Mouse (Mus musculus): Measurements from ENCODE around the gene Arpin. TPM values are rescaled to one million over a fixed set of nuclear protein-coding genes. Genes with fewer than 3 reads are reported as not detected.

Arpin gene
- total RNA-seq, 1 experiment from 2014 or later, result 3.0 TPM

DNA sequence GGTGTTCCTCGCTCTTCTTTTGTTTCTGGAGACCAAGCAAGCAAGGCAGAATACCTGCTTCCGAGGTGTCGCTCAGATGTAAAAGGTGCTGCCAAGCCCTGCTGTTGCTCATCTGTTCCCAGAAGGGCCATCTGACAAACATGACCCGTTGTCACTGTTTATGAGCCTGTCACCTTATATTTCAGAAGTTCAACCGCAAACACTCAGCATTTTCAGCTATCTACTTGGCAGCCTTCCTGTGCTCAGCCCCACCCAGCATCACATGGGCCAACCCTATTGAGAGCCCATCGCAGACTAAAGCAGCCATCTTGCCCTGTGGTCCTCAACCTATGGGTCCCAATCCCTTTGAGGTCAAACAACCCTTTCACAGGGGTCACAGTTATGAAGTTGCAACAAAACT lies 34.4 kb downstream of the Arpin start:
- ATAC-seq (replicated peaks; ENCODE audit: insufficient number of reproducible peaks, low FRiP score, low TSS enrichment, poor library complexity, severe bottlenecking), result no peak

GRCm38 (mm10) chr7:79895225-79895624 lies 39.9 kb downstream of the Arpin start:
- no peak for ATAC-seq (replicated peaks; ENCODE audit: insufficient number of reproducible peaks, low FRiP score, low TSS enrichment, poor library complexity, severe bottlenecking)

GRCm38 (mm10) chr7:79894790-79895189 lies 40.4 kb downstream of the Arpin start:
- no peak for ATAC-seq (replicated peaks; ENCODE audit: insufficient number of reproducible peaks, low FRiP score, low TSS enrichment, poor library complexity, severe bottlenecking)

- ATAC-seq (replicated peaks; ENCODE audit: insufficient number of reproducible peaks, low FRiP score, low TSS enrichment, poor library complexity, severe bottlenecking), result no peak
Observed at GRCm38 (mm10) chr7:79892576-79893428, 42.4 kb downstream of the Arpin start.

GRCm38 (mm10) chr7:79890436-79891221 lies 44.5 kb downstream of the Arpin start:
- ATAC-seq (replicated peaks; ENCODE audit: insufficient number of reproducible peaks, low FRiP score, low TSS enrichment, poor library complexity, severe bottlenecking), result no peak

- no peak for ATAC-seq (replicated peaks; ENCODE audit: insufficient number of reproducible peaks, low FRiP score, low TSS enrichment, poor library complexity, severe bottlenecking)
Observed at GRCm38 (mm10) chr7:79888603-79889002, 46.6 kb downstream of the Arpin start.

GRCm38 (mm10) chr7:79883613-79884334 lies 51.4 kb downstream of the Arpin start:
- no peak for ATAC-seq (replicated peaks; ENCODE audit: insufficient number of reproducible peaks, low FRiP score, low TSS enrichment, poor library complexity, severe bottlenecking)

GRCm38 (mm10) chr7:79881901-79882300 lies 53.3 kb downstream of the Arpin start:
- no peak for ATAC-seq (replicated peaks; ENCODE audit: insufficient number of reproducible peaks, low FRiP score, low TSS enrichment, poor library complexity, severe bottlenecking)

DNA sequence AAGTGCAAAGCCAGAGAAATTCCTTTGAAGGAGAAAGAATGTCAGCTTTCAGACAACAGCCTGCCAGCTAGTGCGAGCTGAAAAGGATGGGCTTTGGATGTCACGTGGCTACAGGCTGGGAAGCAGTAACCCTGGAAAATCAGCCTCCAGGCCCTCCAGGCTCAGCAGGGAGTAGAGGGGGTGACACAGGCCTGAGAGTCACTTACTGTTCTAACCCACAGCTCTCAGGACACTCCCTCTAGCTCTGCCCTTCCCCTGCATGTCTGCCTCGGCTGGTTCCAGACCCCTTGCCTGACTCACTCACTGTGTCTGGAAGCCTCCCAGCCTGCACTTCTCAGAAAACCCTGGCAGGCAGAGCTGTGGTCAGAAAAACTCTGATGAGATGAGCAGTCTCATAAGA lies 54.2 kb downstream of the Arpin start:
- ATAC-seq (replicated peaks; ENCODE audit: insufficient number of reproducible peaks, low FRiP score, low TSS enrichment, poor library complexity, severe bottlenecking), result no peak

- ATAC-seq (replicated peaks; ENCODE audit: insufficient number of reproducible peaks, low FRiP score, low TSS enrichment, poor library complexity, severe bottlenecking), result no peak
Observed at GRCm38 (mm10) chr7:79880033-79880432, 55.1 kb downstream of the Arpin start.

GRCm38 (mm10) chr7:79878455-79879025 lies 56.6 kb downstream of the Arpin start:
- ATAC-seq (replicated peaks; ENCODE audit: insufficient number of reproducible peaks, low FRiP score, low TSS enrichment, poor library complexity, severe bottlenecking), result no peak

Other genes starting within 250 kb of the Arpin start
- gene Kif7, start 219.6 kb downstream of the Arpin start, total RNA-seq (2017), result 0.19 TPM in 1 of 3 replicates, not detected in the others
- not detected in 3 replicates for gene Plin1, start 202.5 kb downstream of the Arpin start, total RNA-seq (2017)
- gene Pex11a, start 192.2 kb downstream of the Arpin start, total RNA-seq (2017), result 1.1 to 2.5 TPM in 2 of 3 replicates, not detected in the other
- not detected in 3 replicates for gene Wdr93, start 192.2 kb downstream of the Arpin start, total RNA-seq (2017)
- gene Mesp1, start 141.6 kb downstream of the Arpin start, total RNA-seq (2017), result not detected in 3 replicates
- not detected in 3 replicates for gene Mesp2, start 124.6 kb downstream of the Arpin start, total RNA-seq (2017)
- 0.68 to 0.75 TPM in 2 of 3 replicates, not detected in the other for gene Anpep, start 74.3 kb downstream of the Arpin start, total RNA-seq (2017)
- gene Ap3s2, start 14.7 kb downstream of the Arpin start, total RNA-seq (2017), result 5.0 to 7.7 TPM (median 6.6 TPM) in 3 replicates
- 55.9 to 77.3 TPM (median 60.7 TPM) in 3 replicates for gene Zfp710, start 89.5 kb upstream of the Arpin start, total RNA-seq (2017)
- 23.3 to 27.2 TPM (median 24.2 TPM) in 3 replicates for gene Idh2, start 180.0 kb upstream of the Arpin start, total RNA-seq (2017)